Mouse (Mus musculus) limb, embryonic 14.5 days (tissue): ENCODE measurements at regions not wholly inside any gene's neighbourhood (a gene's known extent, or its start where the extent isn't known, plus 50 kb on each side); places are given as distances from the start of the nearest gene placed in this dataset.

Experiments
- ATAC-seq: fragments of 200-750 bp; cut with Nextera tagmentation; 2 replicates; pipeline ENCODE4 v1.8.0; 2017; ENCODE audit warnings: low read depth, moderate number of reproducible peaks, moderate TSS enrichment; ENCODE audit not compliant: low FRiP score
- DNase-seq: peaks from one replicate; pipeline ENCODE4 v3.0.0-alpha.2; 2015; ENCODE audit warnings: low spot score
- H3K27ac ChIP-seq: fragments of 300-500 bp; sonication (generic); replicated peaks from 2 replicates; pipeline ENCODE4 v1.5.1; 2014; ENCODE audit warnings: low read depth, mild to moderate bottlenecking, low read length, moderate library complexity, mixed read lengths
- H3K27me3 ChIP-seq: fragments of 300-500 bp; sonication (generic); 2 replicates; pipeline ENCODE4 v1.6.1; 2014; ENCODE audit warnings: low read length, mixed read lengths; ENCODE audit not compliant: control insufficient read depth, insufficient read depth
- H3K36me3 ChIP-seq: fragments of 300-500 bp; sonication (generic); 2 replicates; pipeline ENCODE4 v1.6.1; 2014; ENCODE audit warnings: mild to moderate bottlenecking, low read length, moderate library complexity, mixed read lengths; ENCODE audit not compliant: control insufficient read depth, insufficient read depth
- H3K4me1 ChIP-seq: fragments of 300-500 bp; sonication (generic); 2 replicates; pipeline ENCODE4 v1.6.1; 2014; ENCODE audit warnings: antibody characterized with exemption, low read length, mixed read lengths; ENCODE audit not compliant: control insufficient read depth, insufficient read depth
- H3K4me2 ChIP-seq: fragments of 300-500 bp; sonication (generic); replicated peaks from 2 replicates; pipeline ENCODE4 v1.6.1; 2014; ENCODE audit warnings: low read depth, mild to moderate bottlenecking, low read length, moderate library complexity; ENCODE audit not compliant: severe bottlenecking
- H3K4me3 ChIP-seq: fragments of 300-500 bp; sonication (generic); replicated peaks from 2 replicates; pipeline ENCODE4 v1.5.1; 2014; ENCODE audit warnings: low read length
- H3K9ac ChIP-seq: fragments of 300-500 bp; sonication (generic); 2 replicates; pipeline ENCODE4 v1.6.1; 2014; ENCODE audit warnings: mild to moderate bottlenecking, low read depth, low read length, moderate library complexity; ENCODE audit not compliant: severe bottlenecking
- H3K9me3 ChIP-seq: fragments of 300-500 bp; sonication (generic); 2 replicates; pipeline ENCODE4 v1.6.1; 2016; ENCODE audit warnings: low read length; ENCODE audit not compliant: control insufficient read depth
- POLR2A ChIP-seq: fragments of 200-500 bp; IDR thresholded peaks from 2 replicates; pipeline ENCODE4 v1.8.0; 2012; ENCODE audit warnings: inconsistent platforms, mild to moderate bottlenecking, moderate library complexity, borderline replicate concordance; ENCODE audit not compliant: insufficient read depth, insufficient read length; ENCODE audit errors: extremely low read depth
- WGBS: fragments of 180-500 bp; shearing (Covaris S2); extraction: QIAGEN DNeasy Blood & Tissue Kit; methylation state at CpG from one replicate; pipeline ENCODE4 v1.1.7; 2014; 5-methylcytosine and 5-hydroxymethylcytosine counted together

DNA sequence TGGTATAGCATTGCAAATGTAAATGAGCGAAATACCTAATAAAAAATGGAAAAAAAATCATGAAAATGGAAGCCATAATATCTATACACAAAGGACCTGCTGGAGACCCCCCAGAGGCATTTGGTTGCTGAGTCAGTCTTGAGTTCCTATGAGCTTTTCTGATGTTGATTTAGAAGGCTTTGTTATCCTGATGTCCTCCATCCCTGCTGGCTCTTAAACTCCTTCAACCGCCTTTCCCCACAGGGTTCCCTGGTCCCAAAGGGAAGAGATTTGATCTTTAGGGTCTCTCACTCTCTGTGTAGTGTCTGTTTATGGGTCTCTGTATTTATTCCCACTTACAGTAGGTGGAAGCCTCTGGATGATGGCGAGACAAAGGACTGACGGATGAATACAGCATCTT lies 356.6 kb upstream of the Robo2 start:
- Histone ChIP-seq H3K4me1 (no peaks in the 10 kb centered on the region), H3K27me3 (no peaks in the 10 kb centered on the region), H3K9ac (no peak overlapping the region), H3K4me2 (no peak overlapping the region), H3K27ac (no peak overlapping the region), H3K36me3 (no peaks in the 10 kb centered on the region), H3K9me3 (no peaks in the 10 kb centered on the region), H3K4me3 (no peak overlapping the region)
- ATAC-seq (no peak), DNase-seq (no peak)
- no peak for TF ChIP-seq POLR2A
- 88% methylated on average over 4 of the region's 4 CpGs for WGBS

DNA sequence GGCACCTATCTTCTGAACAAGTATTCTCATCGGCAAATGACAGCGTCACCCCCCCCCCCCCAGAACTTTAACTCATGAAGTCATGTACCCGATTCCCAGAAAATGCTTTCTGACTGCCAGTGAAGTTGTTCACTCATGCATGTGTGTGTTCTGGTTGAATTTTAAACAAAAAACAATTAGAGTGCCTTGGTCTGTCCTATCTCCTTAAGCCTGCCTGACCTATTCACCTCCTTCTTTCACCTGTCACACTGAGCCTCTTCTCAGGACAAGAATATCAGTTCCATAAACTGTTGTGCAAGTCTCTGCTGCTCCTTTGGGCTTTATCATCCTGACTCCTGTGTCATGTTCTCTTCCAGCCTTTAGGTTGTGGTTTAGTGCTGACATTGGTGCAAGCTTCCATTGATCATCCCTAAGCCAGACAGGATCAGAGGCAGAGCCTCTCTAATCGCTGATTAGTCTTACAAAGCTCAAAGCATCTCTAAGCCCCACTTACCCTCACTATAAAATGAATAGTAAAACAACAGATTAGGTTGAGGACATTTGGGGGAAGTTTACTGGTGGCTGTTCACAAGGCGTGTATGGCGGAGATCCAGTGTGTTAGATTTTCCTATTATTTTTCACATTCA lies 345.2 kb upstream of the Robo2 start:
- Histone ChIP-seq H3K4me3 (no peak overlapping the region), H3K36me3 (no peaks in the 10 kb centered on the region), H3K4me2 (no peak overlapping the region), H3K9me3 (no peaks in the 10 kb centered on the region), H3K4me1 (no peaks in the 10 kb centered on the region), H3K9ac (no peak overlapping the region), H3K27me3 (no peaks in the 10 kb centered on the region), H3K27ac (no peak overlapping the region)
- whole genome bisulfite sequencing, result 66% methylated on average over 6 of the region's 6 CpGs
- no peak for DNase-seq
- TF ChIP-seq POLR2A, result no peak
- no peak for ATAC-seq

DNA sequence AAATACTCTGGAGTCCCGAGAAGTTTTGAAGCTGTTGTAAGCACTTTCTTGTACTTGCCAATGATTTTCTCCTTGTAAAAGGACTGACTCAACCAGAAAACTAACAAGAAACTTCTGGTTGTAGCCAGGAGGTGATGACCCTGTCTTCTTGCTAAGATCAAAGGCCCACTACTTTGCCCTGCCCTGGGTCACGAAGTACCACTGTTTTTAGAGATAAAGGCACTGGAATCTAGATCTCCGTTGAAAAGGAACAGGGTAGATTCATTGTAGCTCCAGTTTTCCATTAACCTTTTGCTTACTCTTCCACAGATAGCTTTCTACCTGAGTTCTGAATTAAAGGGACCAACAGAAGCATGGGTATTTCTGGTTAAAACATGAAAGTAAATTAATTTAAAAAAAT lies 339.3 kb upstream of the Robo2 start:
- DNase-seq (no peak), ATAC-seq (no peak)
- no peak for TF ChIP-seq POLR2A
- Histone ChIP-seq H3K27me3 (no peaks in the 10 kb centered on the region), H3K4me1 (no peaks in the 10 kb centered on the region), H3K36me3 (no peaks in the 10 kb centered on the region), H3K9ac (no peak overlapping the region), H3K27ac (no peak overlapping the region), H3K9me3 (no peaks in the 10 kb centered on the region), H3K4me2 (no peak overlapping the region), H3K4me3 (no peak overlapping the region)
- 16% methylated on average over 3 of the region's 3 CpGs for WGBS

DNA sequence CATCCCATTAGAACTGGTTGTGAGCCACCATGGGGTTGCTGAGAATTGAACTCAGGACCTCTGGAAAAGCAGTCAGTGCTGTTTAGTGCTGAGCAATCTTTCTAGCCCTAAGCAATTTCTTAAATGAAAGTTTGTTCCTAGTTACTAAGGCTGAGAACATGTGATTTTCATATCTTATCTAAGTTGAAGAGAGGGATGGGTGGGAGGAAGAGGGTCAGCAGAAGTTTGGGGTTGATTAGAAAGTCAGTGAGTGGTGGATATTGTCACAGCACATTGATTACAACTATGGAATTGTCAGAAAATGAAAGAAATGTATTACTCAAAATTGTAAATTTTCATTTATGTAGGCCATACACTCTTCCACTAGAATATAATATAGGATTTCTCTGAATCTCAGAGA lies 337.4 kb upstream of the Robo2 start:
- Histone ChIP-seq H3K4me2 (no peak overlapping the region), H3K4me1 (no peaks in the 10 kb centered on the region), H3K27me3 (no peaks in the 10 kb centered on the region), H3K27ac (no peak overlapping the region), H3K9ac (no peak overlapping the region), H3K36me3 (no peaks in the 10 kb centered on the region), H3K9me3 (no peaks in the 10 kb centered on the region), H3K4me3 (no peak overlapping the region)
- TF ChIP-seq POLR2A, result no peak
- DNase-seq (no peak), ATAC-seq (no peak)

DNA sequence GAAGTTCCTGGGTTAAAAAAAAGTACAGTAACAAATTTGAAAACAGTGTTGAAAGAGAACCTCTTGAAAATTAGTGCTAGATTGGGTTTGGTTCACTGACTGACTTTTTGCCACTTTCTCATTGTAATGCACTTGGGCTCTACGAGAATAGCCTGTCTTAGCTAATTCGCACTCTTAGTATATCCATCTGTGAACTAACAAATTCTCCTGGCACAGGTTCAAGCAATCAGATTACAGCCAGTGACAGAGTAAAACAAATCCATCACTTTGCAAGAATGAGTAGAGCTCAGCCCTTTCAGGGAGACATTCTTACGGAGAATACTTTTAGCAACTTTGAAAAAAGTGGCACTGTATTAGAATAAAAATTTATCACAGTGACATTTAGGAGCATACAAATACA lies 331.9 kb upstream of the Robo2 start:
- no peak for TF ChIP-seq POLR2A
- no peak for ATAC-seq

More for the DNA sequence above, 331.9 kb upstream of the Robo2 start:
- H3K4me3 ChIP-seq, result no peak overlapping the region
- no peaks in the 10 kb centered on the region for H3K36me3 ChIP-seq
- H3K4me1 ChIP-seq, result no peaks in the 10 kb centered on the region
- H3K27ac ChIP-seq, result no peak overlapping the region
- no peak for DNase-seq
- 63% methylated on average over 3 of the region's 3 CpGs for WGBS
- H3K9me3 ChIP-seq, result no peaks in the 10 kb centered on the region
- H3K27me3 ChIP-seq, result no peaks in the 10 kb centered on the region
- no peak overlapping the region for H3K4me2 ChIP-seq
- H3K9ac ChIP-seq, result no peak overlapping the region
